Mouse (Mus musculus) cerebellum, adult 9-11 months (tissue): ENCODE data around the gene Setd3.

Experiments
- DNase-seq: peaks from one replicate; pipeline ENCODE4 v3.0.0; 2022

Setd3 gene

GRCm38 (mm10) chr12:108069504-108069903 is 109.6 kb downstream of the Setd3 start:
- DNase-seq: no peak

GRCm38 (mm10) chr12:108067811-108068375 is 111.2 kb downstream of the Setd3 start:
- DNase-seq: peak; percentile 90

- peak; percentile 57 for DNase-seq
Measured at GRCm38 (mm10) chr12:108067231-108067630, 111.9 kb downstream of the Setd3 start.

- DNase-seq: peak; percentile 55
Measured at GRCm38 (mm10) chr12:108064396-108064998, 114.6 kb downstream of the Setd3 start.

- DNase-seq: no peak
Measured at GRCm38 (mm10) chr12:108063986-108064385, 115.1 kb downstream of the Setd3 start.

GRCm38 (mm10) chr12:108062137-108062536 is 117.0 kb downstream of the Setd3 start:
- DNase-seq: no peak

GRCm38 (mm10) chr12:108061661-108062060 is 117.5 kb downstream of the Setd3 start:
- peak; percentile 69 for DNase-seq
